Mouse (Mus musculus): ENCODE measurements around the gene Nampt. TPM values are rescaled to one million over a fixed set of nuclear protein-coding genes. Genes with fewer than 3 reads are reported as not detected.

Nampt gene
- polyA plus RNA-seq, 1 experiment from 2014 or later = 37.0 TPM

DNA sequence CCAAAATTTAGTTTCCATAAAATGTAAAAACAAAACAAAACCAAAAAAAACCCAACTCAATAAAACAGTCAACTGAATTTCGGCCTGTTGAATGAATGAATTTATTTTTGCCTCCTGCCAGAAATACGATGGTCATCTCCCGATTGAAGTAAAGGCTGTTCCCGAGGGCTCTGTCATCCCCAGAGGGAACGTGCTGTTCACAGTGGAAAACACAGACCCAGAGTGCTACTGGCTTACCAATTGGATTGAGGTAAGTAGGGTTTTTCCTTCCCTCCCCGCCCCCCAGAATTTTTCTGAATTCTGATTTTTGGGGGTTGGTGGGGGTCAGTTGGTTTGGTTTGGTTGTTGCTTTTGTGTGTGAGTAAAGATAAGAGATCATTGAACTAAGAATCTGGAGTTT, 15.4 kb downstream of the Nampt start:
- Histone ChIP-seq H3K9ac (ENCODE audit: low read depth, low read length) (no peak overlapping the region), H3K36me3 (ENCODE audit: control insufficient read depth, insufficient read depth, low read length) (peaks cover 16% of the 10 kb centered on the region), H3K4me1 (ENCODE audit: control insufficient read depth, insufficient read depth, low read length) (no peaks in the 10 kb centered on the region), H3K27me3 (ENCODE audit: control insufficient read depth, insufficient read depth, low read depth, low read length) (no peaks in the 10 kb centered on the region), H3K4me3 (ENCODE audit: low read depth, low read length) (no peak overlapping the region), H3K4me2 (ENCODE audit: low read length) (no peak overlapping the region), H3K9me3 (replicated peaks; ENCODE audit: control insufficient read depth, low read length, poor library complexity, severe bottlenecking) (no peaks in the 10 kb centered on the region), H3K27ac (ENCODE audit: low read length) (no peak overlapping the region)
- no peak for ATAC-seq
- WGBS = 89% methylated on average over 6 of the region's 6 CpGs

DNA sequence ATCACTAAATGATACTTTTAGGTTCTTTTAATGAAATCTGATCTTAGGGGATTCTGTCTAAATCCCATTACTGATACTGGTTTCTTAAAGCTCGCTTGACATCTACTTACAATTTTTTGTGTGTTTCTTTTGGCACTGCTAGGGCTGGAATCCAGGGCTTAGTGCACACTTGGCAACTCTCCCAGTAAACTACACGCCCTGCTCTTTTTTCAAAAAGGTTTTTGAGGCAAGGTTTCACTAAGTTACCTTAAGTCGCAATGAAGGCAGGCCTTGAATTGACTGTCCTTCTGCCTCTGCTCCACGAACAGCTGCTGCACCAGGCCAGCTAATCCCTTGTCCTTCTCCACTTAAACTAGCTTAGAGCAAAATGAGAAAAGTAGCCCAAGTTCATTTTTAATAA, 15.9 kb downstream of the Nampt start:
- no peak for ATAC-seq

DNA sequence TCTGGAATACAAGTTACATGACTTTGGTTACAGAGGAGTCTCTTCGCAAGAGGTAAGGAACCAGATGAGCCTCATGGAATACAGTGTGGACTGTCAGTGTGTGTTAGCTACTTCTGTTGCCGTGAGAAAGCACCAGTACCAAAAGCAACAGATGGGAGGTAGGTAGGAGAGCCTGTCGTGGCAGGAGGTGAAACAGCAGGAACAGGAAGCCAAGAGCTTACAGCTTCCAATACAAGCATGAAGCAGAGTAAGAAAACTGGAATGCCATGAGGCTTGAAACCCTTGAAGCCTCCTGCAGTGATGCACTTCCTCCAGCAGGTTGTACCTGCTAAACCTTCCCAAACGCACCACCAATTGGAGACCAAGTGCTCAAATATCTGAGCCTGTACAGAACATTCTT, 19.1 kb downstream of the Nampt start:
- Histone ChIP-seq H3K4me2 (ENCODE audit: low read length) (no peak overlapping the region), H3K27me3 (ENCODE audit: control insufficient read depth, insufficient read depth, low read depth, low read length) (no peaks in the 10 kb centered on the region), H3K36me3 (ENCODE audit: control insufficient read depth, insufficient read depth, low read length) (peaks cover 25% of the 10 kb centered on the region), H3K4me1 (ENCODE audit: control insufficient read depth, insufficient read depth, low read length) (no peaks in the 10 kb centered on the region), H3K4me3 (ENCODE audit: low read depth, low read length) (no peak overlapping the region), H3K9ac (ENCODE audit: low read depth, low read length) (no peak overlapping the region), H3K27ac (ENCODE audit: low read length) (no peak overlapping the region), H3K9me3 (replicated peaks; ENCODE audit: control insufficient read depth, low read length, poor library complexity, severe bottlenecking) (no peaks in the 10 kb centered on the region)
- WGBS = 90% methylated on average over 4 of the region's 4 CpGs
- ATAC-seq = no peak

More for the DNA sequence above, 15.9 kb downstream of the Nampt start:
- H3K36me3 ChIP-seq (ENCODE audit: control insufficient read depth, insufficient read depth, low read length) = peaks cover 18% of the 10 kb centered on the region
- H3K27me3 ChIP-seq (ENCODE audit: control insufficient read depth, insufficient read depth, low read depth, low read length) = no peaks in the 10 kb centered on the region
- no peak overlapping the region for H3K4me3 ChIP-seq (ENCODE audit: low read depth, low read length)
- no peak overlapping the region for H3K27ac ChIP-seq (ENCODE audit: low read length)
- H3K9ac ChIP-seq (ENCODE audit: low read depth, low read length) = no peak overlapping the region
- H3K9me3 ChIP-seq (replicated peaks; ENCODE audit: control insufficient read depth, low read length, poor library complexity, severe bottlenecking) = no peaks in the 10 kb centered on the region
- 53% methylated on average over 4 of the region's 4 CpGs for WGBS
- H3K4me2 ChIP-seq (ENCODE audit: low read length) = no peak overlapping the region
- no peaks in the 10 kb centered on the region for H3K4me1 ChIP-seq (ENCODE audit: control insufficient read depth, insufficient read depth, low read length)

DNA sequence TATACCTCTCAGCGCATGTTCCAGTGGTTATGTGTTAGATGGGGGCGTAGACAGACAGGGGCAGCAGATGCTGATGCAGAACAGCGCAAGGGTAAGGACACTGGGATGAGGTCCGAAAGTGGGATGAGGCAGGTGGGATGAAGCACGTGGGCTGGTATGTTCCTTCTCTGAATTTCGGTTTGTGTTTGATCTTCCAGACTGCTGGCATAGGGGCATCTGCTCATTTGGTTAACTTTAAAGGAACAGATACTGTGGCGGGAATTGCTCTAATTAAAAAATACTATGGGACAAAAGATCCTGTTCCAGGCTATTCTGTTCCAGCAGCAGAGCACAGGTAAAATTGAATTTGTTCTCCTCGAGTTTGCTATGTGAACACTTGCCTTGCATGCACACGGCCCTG, 19.6 kb downstream of the Nampt start:
- Histone ChIP-seq H3K36me3 (ENCODE audit: control insufficient read depth, insufficient read depth, low read length) (peaks cover 25% of the 10 kb centered on the region), H3K9me3 (replicated peaks; ENCODE audit: control insufficient read depth, low read length, poor library complexity, severe bottlenecking) (no peaks in the 10 kb centered on the region)
- 96% methylated on average over 9 of the region's 9 CpGs for WGBS

DNA sequence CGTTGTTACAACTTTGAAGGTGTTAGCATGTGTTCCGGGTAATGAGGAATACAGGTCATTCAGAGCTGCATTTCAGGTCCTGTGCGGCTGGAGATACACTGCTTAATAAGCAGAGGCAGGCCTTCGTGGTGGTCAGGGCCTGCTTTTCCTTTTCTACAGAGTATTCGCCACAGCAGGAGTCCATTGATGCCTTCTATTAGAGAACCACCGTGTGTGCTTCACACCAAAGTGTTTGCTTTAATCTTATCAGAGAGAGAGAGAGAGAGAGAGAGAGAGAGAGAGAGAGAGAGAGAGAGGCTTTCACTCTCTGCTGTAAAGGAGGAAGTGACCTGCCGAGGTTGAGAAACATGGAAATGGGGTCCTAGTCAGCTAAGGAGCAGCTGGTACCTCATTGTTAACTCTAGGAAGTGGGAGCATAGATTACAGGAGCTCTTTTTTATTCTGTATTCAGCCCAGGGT, 22.1 kb downstream of the Nampt start:
- peaks cover 21% of the 10 kb centered on the region for H3K36me3 ChIP-seq (ENCODE audit: control insufficient read depth, insufficient read depth, low read length)
- no peak overlapping the region for H3K27ac ChIP-seq (ENCODE audit: low read length)
- 41% methylated on average over 7 of the region's 7 CpGs for WGBS
- no peaks in the 10 kb centered on the region for H3K4me1 ChIP-seq (ENCODE audit: control insufficient read depth, insufficient read depth, low read length)
- H3K4me3 ChIP-seq (ENCODE audit: low read depth, low read length) = no peak overlapping the region
- no peaks in the 10 kb centered on the region for H3K9me3 ChIP-seq (replicated peaks; ENCODE audit: control insufficient read depth, low read length, poor library complexity, severe bottlenecking)
- no peak overlapping the region for H3K4me2 ChIP-seq (ENCODE audit: low read length)
- H3K9ac ChIP-seq (ENCODE audit: low read depth, low read length) = no peak overlapping the region
- peak; percentile 64 for ATAC-seq
- H3K27me3 ChIP-seq (ENCODE audit: control insufficient read depth, insufficient read depth, low read depth, low read length) = no peaks in the 10 kb centered on the region

More for the DNA sequence above, 19.6 kb downstream of the Nampt start:
- H3K4me1 ChIP-seq (ENCODE audit: control insufficient read depth, insufficient read depth, low read length) = no peaks in the 10 kb centered on the region
- H3K4me3 ChIP-seq (ENCODE audit: low read depth, low read length) = no peak overlapping the region
- H3K27ac ChIP-seq (ENCODE audit: low read length) = no peak overlapping the region
- H3K9ac ChIP-seq (ENCODE audit: low read depth, low read length) = no peak overlapping the region
- no peak for ATAC-seq
- H3K4me2 ChIP-seq (ENCODE audit: low read length) = no peak overlapping the region
- no peaks in the 10 kb centered on the region for H3K27me3 ChIP-seq (ENCODE audit: control insufficient read depth, insufficient read depth, low read depth, low read length)

DNA sequence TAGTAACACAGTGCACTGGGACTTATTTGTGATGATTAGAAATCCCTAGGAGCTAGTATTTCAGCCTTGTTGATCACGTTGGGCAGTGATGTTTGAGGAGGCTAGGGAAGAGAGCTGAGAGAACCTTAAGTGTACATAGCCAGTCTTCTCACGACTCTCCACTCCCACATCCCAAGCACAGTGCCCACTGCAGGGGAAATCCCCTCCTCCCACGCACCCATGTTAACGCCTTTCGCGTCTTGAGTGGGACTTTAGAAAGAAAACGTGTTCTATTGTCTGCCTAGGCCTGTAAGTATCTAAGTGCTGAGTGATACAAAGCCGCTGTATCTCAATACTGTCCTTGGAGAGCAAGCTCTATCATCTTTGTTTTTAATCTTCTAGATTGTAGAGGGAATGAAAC, 27.0 kb downstream of the Nampt start:
- ATAC-seq = no peak
- Histone ChIP-seq H3K4me2 (ENCODE audit: low read length) (no peak overlapping the region), H3K27me3 (ENCODE audit: control insufficient read depth, insufficient read depth, low read depth, low read length) (no peaks in the 10 kb centered on the region), H3K4me1 (ENCODE audit: control insufficient read depth, insufficient read depth, low read length) (no peaks in the 10 kb centered on the region), H3K36me3 (ENCODE audit: control insufficient read depth, insufficient read depth, low read length) (peaks cover 29% of the 10 kb centered on the region), H3K9me3 (replicated peaks; ENCODE audit: control insufficient read depth, low read length, poor library complexity, severe bottlenecking) (no peaks in the 10 kb centered on the region), H3K4me3 (ENCODE audit: low read depth, low read length) (no peak overlapping the region), H3K27ac (ENCODE audit: low read length) (no peak overlapping the region), H3K9ac (ENCODE audit: low read depth, low read length) (no peak overlapping the region)
- 89% methylated on average over 8 of the region's 8 CpGs for WGBS

DNA sequence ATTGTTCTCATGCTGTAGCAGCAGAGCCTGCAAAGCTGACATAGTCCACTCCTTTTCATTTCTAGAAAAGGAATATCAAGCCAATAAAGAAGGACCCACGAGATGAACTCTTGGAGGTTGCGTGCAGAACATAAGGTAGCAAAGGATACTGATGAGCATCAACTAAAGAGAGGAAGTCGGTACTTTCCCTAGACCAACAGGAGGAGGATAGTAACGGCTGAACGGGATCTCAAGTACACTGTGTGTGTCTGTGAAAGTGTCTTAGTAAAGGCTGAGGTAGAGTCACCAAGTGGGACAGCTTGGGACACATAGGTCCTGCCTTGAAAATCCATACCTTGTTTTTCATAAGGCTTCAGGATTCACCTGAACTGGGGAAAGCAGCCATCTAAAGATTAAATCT, 34.4 kb downstream of the Nampt start:
- H3K4me1 ChIP-seq (ENCODE audit: control insufficient read depth, insufficient read depth, low read length) = no peaks in the 10 kb centered on the region
- no peak overlapping the region for H3K4me2 ChIP-seq (ENCODE audit: low read length)
- H3K27me3 ChIP-seq (ENCODE audit: control insufficient read depth, insufficient read depth, low read depth, low read length) = no peaks in the 10 kb centered on the region
- ATAC-seq = no peak
- H3K9ac ChIP-seq (ENCODE audit: low read depth, low read length) = no peak overlapping the region
- peaks cover 13% of the 10 kb centered on the region; the same call in 1 of the 2 replicates for H3K36me3 ChIP-seq (ENCODE audit: control insufficient read depth, insufficient read depth, low read length)
- H3K4me3 ChIP-seq (ENCODE audit: low read depth, low read length) = no peak overlapping the region
- 92% methylated on average over 5 of the region's 5 CpGs for WGBS
- no peaks in the 10 kb centered on the region for H3K9me3 ChIP-seq (replicated peaks; ENCODE audit: control insufficient read depth, low read length, poor library complexity, severe bottlenecking)
- H3K27ac ChIP-seq (ENCODE audit: low read length) = no peak overlapping the region

DNA sequence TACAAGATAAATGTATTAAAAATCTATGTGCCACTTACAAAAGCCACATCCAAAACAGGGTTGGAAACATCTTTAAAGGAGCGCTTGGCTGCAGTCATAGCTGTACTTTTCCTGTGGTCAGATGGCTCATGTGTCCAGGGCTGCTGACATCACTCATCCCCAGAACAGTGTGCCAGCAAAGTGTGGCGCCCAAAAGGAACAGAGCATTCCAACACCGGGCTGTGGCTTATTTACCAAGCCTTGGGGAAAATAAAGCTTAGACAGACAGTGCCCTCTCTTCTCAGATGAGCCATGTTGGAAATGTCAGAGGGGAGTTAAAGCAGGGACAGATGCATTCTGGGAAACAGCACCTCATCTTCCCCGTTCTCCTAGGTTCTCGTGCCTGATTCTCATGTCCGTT, 35.5 kb downstream of the Nampt start:
- WGBS = 88% methylated on average over 6 of the region's 6 CpGs
- H3K9ac ChIP-seq (ENCODE audit: low read depth, low read length) = no peak overlapping the region
- no peaks in the 10 kb centered on the region for H3K9me3 ChIP-seq (replicated peaks; ENCODE audit: control insufficient read depth, low read length, poor library complexity, severe bottlenecking)
- no peak overlapping the region for H3K4me2 ChIP-seq (ENCODE audit: low read length)
- no peaks in the 10 kb centered on the region for H3K4me1 ChIP-seq (ENCODE audit: control insufficient read depth, insufficient read depth, low read length)
- no peak for ATAC-seq
- H3K4me3 ChIP-seq (ENCODE audit: low read depth, low read length) = no peak overlapping the region
- H3K27ac ChIP-seq (ENCODE audit: low read length) = no peak overlapping the region
- H3K36me3 ChIP-seq (ENCODE audit: control insufficient read depth, insufficient read depth, low read length) = peaks cover 12% of the 10 kb centered on the region; the same call in 1 of the 2 replicates
- no peaks in the 10 kb centered on the region for H3K27me3 ChIP-seq (ENCODE audit: control insufficient read depth, insufficient read depth, low read depth, low read length)

DNA sequence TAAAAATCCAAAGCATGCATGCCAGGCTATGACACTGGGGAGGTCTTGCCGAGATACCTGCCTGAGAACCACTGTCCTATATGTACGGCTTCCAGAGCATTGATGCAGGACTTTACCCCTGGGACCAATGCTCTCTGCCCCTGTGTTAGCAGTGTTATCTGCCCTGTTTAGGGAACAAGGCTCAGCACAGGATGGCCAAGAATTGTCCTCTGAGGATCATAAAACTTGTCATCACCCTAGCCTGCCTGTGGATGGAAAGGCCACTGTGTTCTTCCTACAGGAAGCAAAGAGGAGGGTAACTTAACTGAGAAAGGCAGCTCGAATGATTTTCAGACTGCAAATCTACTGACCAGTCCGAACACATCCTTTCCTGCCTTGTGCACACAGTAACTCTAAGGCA, 36.1 kb downstream of the Nampt start:
- Histone ChIP-seq H3K4me2 (ENCODE audit: low read length) (no peak overlapping the region), H3K27ac (ENCODE audit: low read length) (no peak overlapping the region), H3K36me3 (ENCODE audit: control insufficient read depth, insufficient read depth, low read length) (peaks cover 6% of the 10 kb centered on the region; the same call in 1 of the 2 replicates), H3K27me3 (ENCODE audit: control insufficient read depth, insufficient read depth, low read depth, low read length) (no peaks in the 10 kb centered on the region), H3K4me1 (ENCODE audit: control insufficient read depth, insufficient read depth, low read length) (no peaks in the 10 kb centered on the region), H3K9ac (ENCODE audit: low read depth, low read length) (no peak overlapping the region), H3K9me3 (replicated peaks; ENCODE audit: control insufficient read depth, low read length, poor library complexity, severe bottlenecking) (no peaks in the 10 kb centered on the region), H3K4me3 (ENCODE audit: low read depth, low read length) (no peak overlapping the region)
- WGBS = 94% methylated on average over 4 of the region's 4 CpGs
- ATAC-seq = no peak
